Mouse (Mus musculus): ENCODE results near the gene Grb7.

Gene Grb7

DNA sequence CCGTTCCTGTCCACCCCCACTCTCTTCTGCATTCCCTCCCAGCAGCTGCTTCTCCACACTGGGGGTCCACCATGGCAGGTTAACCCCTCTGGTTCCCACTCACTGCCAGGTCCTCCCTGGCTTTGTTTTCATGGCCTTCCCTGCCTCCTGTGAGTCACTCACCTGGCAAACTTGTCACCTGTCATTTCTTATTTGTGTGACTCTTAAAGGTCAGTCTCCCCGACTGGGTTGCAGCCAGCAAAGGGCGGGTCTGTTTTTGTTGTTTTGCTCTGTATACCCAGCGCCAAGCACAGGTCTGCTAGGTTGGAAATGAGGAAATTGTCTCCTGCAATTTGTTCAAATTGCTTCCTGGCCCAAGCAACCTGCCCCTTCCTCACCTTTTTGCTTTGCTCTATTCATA lies 515 bp upstream of the Grb7 start:
- no peak for DNase-seq (ENCODE audit: low spot score)

DNA sequence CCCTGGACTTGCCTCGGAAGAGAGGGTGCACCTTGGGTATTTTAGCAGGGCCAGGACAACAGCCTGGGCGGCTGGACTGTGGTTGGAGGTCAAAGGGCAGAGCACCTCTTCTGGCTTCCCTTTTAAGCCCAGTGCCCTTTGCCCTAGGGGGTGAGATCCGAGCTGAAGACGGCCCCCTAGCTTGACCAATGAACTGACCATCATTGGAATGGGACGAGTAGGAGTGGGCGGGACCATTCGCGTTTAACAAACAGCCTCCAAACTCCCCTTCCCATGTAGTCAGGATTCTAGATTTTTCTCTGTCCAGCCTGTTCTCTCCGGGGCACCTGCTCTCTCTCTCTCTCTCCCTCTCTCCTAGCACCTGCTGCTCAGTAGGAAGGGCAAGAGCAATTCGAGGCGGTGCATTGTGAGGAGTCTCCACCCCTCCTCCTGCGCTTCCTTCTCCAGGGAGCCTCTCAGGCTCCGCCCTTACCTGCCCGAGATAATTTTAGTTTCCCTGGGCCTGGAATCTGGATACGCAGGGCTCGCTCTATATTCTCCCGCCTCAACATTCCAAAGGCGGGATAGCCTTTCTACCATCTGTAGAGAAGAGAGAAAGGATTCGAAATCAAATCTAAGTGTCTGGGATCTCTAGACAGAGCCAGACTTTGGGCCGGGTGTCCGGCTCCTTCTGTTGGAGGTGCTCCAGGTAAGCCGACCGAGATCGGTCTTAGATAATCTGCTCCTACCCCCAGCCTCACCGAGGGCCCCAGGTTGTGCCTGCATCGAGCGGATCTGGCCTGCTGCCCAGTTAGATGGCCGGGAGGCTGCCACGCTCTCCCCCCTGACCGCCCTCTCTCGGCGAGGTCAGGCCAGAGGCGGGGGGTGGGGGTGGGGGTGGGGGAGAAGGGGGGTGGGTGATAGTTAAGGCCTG lies 624 bp downstream of the Grb7 start:
- DNase-seq (ENCODE audit: low spot score), result no peak

DNA sequence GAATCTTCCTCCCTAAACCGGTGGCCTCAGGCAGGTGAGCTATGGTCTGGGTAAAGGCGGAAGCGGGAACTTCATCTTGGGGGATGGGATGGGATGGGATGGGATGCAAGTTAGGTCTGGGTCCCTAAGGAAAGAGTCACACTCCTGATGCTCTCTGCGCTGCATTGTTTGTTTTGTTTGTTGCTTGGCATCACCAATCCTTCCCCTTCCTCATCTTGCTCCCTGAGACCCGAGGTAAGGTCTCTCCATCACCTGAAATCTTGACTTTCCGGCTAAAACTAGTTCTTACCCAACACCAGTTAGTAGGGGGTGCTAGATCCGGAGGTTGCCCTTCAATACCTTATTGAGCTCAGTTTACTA lies 1.3 kb downstream of the Grb7 start:
- DNase-seq (ENCODE audit: low spot score), result no peak

- DNase-seq (ENCODE audit: low spot score), result no peak
Measured at GRCm38 (mm10) chr11:98448191-98448790, 2.1 kb downstream of the Grb7 start.

DNA sequence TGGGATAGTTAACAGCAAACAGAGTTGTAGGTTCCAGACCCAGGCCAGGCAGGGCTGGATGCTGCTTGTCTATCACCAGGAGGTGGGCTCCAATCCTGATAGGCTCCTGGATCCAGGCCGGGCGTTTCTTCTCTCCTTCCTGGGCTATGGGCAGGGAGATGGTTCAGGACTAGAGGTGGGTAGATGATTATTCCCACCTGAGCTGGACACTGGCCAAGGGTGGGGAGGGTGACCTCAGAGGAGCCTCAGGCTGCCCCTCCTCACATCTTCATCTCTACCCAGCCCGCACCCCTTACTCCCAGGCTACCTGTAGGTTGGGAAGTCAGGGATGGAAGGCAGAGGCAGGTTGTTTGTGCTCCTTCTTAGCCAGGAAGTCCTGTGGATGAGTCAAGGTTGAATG lies 3.2 kb downstream of the Grb7 start:
- DNase-seq (ENCODE audit: low spot score), result no peak

- DNase-seq (ENCODE audit: low spot score), result no peak
Measured at GRCm38 (mm10) chr11:98449921-98450771, 4.0 kb downstream of the Grb7 start.

DNA sequence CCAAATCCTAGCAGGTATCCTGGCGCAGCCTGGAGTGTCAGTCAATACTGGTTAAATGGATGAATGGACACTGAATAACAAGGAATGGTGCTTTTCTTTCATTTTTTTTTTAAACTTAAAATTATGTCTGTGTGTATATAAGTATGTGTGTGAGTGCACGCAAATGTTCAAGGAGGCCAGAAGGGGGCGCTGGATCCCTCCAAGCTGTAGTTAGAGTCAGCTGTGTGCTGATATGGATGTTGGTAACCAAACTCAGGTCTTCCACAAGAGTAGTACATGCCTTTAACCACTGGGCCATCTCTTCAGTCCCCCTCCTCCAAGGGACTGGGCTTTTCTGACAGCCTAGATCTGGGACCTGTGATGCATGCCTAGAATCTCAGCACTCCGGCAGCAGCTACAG lies 9.3 kb downstream of the Grb7 start:
- no peak for DNase-seq (ENCODE audit: low spot score)

GRCm38 (mm10) chr11:98456545-98456944 lies 10.4 kb downstream of the Grb7 start:
- no peak for DNase-seq (ENCODE audit: low spot score)

- DNase-seq (ENCODE audit: low spot score), result no peak
Measured at GRCm38 (mm10) chr11:98456945-98457344, 10.8 kb downstream of the Grb7 start.

DNA sequence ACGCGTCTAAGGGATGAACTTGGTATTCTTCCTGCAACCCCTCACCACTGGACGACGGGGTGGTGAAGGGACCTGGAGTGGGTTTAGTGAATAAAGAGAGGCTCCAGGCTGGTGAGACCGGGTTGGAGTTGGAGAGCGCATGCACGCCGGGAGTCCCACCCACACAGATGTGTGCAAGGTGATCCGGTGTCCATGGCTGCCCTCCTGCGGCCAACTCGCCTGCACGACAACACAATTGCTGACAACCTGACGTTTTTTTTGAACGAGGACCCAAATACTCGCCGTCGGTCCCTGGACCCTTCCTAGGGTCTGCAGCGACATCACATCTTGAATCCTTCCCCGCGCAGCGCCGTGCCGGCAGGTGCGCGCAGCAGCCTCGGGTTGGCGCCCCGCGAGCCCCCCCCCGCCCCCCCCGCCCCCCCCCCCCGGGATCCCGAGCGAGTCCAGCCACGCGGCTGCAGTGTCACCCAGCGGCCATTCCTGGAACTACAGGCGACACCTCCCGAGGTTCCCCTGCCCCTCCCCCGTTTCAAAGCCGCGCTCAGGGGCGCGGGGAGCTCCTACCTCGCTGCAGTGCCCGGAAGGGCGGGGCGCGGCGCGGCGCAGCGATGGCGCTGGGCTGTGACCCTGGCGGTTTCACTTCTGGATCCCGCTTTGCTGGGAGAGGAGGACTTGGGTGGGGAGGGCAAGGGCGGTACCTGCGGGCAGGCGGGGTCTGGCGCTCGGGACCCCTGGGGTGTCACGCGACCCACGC lies 11.3 kb downstream of the Grb7 start:
- DNase-seq (ENCODE audit: low spot score), result peak; percentile 84

- DNase-seq (ENCODE audit: low spot score), result no peak
Measured at GRCm38 (mm10) chr11:98458121-98458990, 12.2 kb downstream of the Grb7 start.

- peak; percentile 52 for DNase-seq (ENCODE audit: low spot score)
Measured at GRCm38 (mm10) chr11:98459071-98459741, 13.0 kb downstream of the Grb7 start.

- no peak for DNase-seq (ENCODE audit: low spot score)
Measured at GRCm38 (mm10) chr11:98459860-98460259, 13.7 kb downstream of the Grb7 start.

GRCm38 (mm10) chr11:98461109-98461720 lies 15.0 kb downstream of the Grb7 start:
- DNase-seq (ENCODE audit: low spot score), result no peak

DNA sequence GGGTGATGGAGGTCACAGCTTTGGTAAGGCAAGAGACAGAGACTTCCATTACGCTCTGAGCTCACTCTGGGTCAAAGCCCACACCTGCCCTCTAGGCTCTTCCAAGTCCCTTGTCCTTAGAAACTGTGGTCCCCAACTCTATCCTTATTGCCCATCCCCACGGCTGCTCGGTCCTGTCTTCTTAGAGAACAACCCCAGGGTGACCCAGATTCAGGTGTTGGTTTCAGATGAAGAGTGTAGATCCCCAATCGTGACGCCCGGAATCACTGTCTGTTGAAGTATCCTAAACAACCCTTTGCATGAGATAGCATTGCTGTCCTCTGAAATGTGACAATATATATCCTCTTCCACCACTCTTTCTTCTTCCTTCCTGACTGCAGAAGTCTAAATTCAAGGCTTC lies 16.1 kb downstream of the Grb7 start:
- no peak for DNase-seq (ENCODE audit: low spot score)

DNA sequence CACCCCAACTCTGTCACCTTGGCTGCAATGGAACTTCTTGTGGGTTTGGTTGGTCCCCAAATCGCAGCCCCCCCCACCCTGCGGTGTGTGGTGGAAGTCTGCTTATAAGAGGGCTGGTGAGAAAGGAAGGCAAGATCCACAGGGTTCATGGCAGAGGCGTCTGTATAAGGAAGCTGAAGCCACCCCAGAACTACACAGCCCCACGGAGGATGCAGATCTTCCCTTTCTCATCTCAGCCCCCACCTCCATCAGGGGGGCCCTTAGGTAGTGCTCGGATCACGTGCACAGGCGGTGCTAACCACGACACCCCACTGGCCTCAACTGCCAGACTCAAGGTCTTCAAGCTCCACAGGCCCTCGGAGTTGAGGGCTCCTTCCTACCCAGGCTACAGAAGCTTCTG lies 17.7 kb downstream of the Grb7 start:
- DNase-seq (ENCODE audit: low spot score), result no peak

DNA sequence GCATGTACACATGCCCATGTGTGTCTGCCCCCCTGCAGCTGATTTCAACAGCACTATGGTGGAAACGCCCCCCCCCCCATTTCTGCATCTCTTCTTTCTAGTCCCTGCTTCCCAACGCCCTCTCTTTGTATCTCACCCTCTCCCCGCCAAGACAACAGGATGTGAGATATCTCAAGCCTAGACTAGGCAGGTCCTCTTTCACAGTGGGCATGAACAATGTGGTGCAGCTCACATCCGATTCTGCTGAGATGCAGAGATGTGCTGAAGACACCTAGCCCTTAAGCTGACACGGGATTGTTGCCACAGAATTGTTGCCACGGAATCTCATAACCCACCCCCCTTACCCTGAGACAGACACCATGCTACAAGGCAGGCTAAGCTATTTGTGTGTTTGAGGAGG lies 18.3 kb downstream of the Grb7 start:
- no peak for DNase-seq (ENCODE audit: low spot score)

- DNase-seq (ENCODE audit: low spot score), result no peak
Measured at GRCm38 (mm10) chr11:98469761-98470714, 23.8 kb downstream of the Grb7 start.

- DNase-seq (ENCODE audit: low spot score), result no peak
Measured at GRCm38 (mm10) chr11:98470795-98471194, 24.6 kb downstream of the Grb7 start.

All from spleen, adult 12 weeks (tissue).